Mouse (Mus musculus) heart, adult 9 months (tissue): ENCODE measurements at regions not wholly inside any gene's neighbourhood (a gene's known extent, or its start where the extent isn't known, plus 50 kb on each side); places are given as distances from the start of the nearest gene placed in this dataset.
A peak's percentile ranks its signal among the peaks of the same experiment; 100 is the strongest.

Experiments used
- DNase-seq, 2 experiments: peaks; one replicate each; pipeline ENCODE4 v3.0.0; 2022; ENCODE audit warnings: low spot score in 2 of 2

DNA sequence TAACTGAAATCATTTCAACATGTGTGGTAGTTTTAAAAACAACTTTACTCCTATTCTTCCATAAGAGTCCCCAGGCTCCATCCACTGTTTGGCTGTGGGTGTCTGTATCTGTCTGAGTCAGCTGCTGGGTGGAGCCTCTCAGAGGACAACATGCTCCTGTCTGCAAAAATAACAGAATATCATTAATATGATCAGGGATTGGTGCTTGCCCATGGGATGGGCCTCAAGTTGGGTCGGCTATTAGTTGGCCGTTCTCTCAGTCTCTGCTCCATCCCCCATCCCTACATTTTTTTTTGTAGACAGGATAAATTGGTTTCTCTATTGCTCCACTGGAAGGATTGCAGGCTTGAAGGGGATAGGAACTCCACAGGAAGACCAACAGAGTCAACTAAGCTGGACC, 108.5 kb upstream of the Fgf16 start:
- DNase-seq: peak in 1 of 2 experiments; percentile 6

DNA sequence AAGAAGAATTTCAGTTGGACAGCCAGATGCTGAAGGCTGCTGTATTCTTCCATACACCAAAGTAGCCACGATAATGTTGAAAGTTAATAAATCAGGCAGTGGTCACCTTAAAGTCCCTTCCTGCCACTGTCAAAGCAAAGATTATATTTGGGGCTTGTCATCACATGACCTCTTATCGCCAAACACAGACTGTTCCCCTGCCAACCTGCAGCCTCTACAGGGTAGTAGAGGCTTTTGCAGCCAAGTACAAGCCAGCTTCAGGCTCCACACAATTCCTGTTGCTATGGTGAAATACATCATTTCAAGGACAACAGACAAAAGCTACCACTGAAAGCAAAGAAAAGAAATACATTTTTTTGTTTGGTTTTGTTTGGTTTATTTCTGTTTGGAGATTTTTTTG, 93.5 kb upstream of the Fgf16 start:
- DNase-seq: peak in 1 of 2 experiments; percentile 6

DNA sequence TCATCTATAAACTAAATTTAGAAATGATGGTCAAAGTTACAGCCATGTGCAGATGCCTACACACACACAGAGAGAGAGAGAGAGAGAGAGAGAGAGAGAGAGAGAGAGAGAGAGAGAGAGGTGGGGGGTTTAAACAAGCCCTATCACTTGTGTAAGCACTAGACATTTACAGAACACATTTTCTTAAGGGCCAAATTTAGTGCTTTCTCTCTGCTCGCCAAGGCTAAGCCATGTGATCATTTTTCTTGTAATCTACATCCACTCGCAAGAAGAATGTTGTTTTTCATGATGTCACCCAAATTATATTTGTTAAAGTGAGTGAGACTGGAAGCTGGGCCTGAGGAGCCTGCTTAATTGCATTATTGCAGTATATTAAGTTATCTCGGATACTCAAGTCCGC, 92.8 kb upstream of the Fgf16 start:
- DNase-seq: no peak

DNA sequence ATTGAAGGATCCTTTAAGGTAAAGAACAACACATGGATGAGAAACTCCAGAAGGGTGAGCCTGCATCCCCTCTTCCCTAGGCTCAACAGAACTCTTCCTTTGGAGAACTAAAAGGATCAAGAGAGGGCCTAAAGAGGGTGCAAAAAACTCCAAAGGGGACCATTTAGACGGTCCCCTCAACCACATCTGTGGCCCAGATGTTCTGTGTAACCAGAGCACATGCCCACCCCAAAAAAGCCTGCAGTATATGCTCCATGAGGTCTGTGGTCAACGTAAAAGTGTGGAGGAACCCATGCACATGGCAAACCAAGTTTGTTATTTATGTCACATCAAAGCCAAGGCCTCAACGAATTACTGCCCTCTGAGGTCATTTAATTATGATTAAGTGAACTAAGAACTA, 89.2 kb upstream of the Fgf16 start:
- no peak for DNase-seq

DNA sequence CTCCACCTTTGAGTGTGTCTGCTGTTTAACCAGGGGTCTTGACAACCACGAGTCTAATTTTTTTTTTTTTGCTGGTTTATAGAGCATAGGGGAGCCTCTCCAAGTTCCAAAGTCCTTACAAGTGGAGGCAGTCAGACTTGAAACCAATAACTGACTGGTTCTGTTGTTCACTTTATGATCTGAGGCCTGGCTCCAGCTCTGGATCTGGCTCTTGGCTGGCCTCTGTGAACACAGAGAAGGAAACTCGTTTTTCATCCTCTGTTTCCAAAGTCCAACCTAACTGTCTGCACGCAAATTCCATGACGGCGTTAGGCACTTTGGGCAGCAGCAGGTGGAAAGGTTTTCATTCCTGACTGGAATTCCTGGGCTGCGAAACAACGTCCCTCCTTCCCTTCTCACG, 80.4 kb upstream of the Fgf16 start:
- DNase-seq: no peak

DNA sequence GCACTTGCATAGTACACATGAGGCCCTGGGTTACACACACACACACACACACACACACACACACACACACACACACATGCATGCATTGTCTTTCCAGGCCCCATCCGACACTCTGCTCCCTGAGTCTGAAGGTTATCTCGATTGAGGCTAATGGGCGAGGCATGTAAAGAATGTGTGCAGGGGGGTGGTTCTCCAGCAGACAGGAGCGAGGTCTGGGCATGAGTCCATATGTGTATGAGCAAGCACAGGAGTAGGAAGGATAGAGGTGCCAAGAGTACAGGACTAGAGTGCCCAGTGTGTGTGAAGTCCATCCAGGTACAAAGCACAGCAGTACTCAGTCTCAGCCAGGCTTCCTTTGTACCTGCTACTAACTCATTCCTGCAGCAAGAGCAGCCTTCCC, 79.6 kb upstream of the Fgf16 start:
- DNase-seq: peak; percentile 28 to 41

DNA sequence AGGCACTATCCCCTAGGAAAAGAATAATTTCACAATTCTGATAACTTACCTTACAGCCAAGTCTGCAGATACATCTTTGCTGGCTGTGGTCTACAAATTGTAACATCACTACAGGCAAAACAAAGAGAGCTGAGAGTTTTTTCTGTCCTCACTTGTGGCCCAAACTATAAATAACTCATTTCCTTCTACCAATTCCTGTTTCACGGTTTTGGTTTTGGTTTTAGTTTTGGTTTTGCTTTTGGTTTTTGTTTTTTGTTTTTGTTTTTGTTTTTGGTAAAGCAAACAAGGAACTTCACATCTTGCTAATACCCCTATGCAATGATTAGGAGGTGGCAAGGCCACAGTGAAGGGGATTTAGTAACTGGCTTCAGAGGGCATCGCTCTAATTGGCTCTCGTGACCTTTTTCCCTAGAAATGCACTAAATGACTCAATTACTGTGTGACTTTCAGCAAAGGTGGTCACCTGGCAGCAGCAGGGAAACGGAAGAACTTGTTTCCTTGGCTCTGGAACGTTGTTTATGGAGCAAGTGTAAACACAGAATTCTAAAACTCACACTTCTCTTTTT, 53.3 kb upstream of the Fgf16 start:
- no peak for DNase-seq
